Mouse (Mus musculus) right cerebral cortex, postnatal 25 days (tissue): ENCODE results near the gene Olfr1490.
"Not testable (repeated sequence)": the region's sequence is repeated elsewhere in the genome, so short reads cannot be mapped to it uniquely, and the experiment has no call there.

Experiments
- DNase-seq: peaks from one replicate; pipeline ENCODE4 v3.0.0; 2022

Olfr1490 gene

GRCm38 (mm10) chr19:13650791-13651190 lies at the start of gene Olfr1490:
TSS of gene Olfr1490 (plus strand) at chr19:13651091.
- no peak for DNase-seq

- not testable (repeated sequence) for DNase-seq
These were observed 33.8 kb upstream of the Olfr1490 start, which contains the start of gene Olfr1487 for GRCm38 (mm10) chr19:13617075-13617474. TSS of gene Olfr1487 (plus strand) at chr19:13617375.

- DNase-seq: no peak
These were observed 19.6 kb upstream of the Olfr1490 start, which contains the start of gene Olfr1489 for GRCm38 (mm10) chr19:13631321-13631720. TSS of gene Olfr1489 (plus strand) at chr19:13631621.

GRCm38 (mm10) chr19:13696968-13697367 lies 46.1 kb downstream of the Olfr1490 start, which contains the start of gene Olfr1491:
TSS of gene Olfr1491 (plus strand) at chr19:13697268.
- no peak for DNase-seq
